Mouse (Mus musculus): Measurements from ENCODE around the gene Clec2l. TPM values are rescaled to one million over a fixed set of nuclear protein-coding genes. Genes with fewer than 3 reads are reported as not detected.

The Clec2l gene
- polyA plus RNA-seq, 1 experiment from 2014 or later, result 0.81 TPM

DNA sequence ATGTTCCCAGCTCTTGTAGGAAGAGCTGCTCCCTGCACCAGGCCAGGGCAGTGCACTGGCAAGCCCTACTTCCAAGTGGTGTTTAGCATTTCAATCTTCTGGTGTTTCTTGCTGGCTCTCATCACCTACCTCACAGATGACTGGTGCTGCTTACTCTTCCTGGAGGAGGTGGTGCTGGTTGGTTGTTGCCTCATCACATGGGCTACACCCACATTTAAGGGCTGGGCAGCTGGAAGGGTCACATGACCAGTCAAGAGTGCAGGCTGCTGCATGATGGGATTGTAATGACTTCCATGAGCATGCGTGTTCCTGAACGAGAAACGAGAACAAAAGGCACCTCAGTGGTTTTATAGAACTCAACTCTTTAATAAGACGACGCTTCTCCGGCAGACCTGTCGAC, 55.8 kb downstream of the Clec2l start:
- H3K27me3 ChIP-seq (replicated peaks; ENCODE audit: control insufficient read depth, insufficient read depth, low read length), result no peaks in the 10 kb centered on the region
- no peak overlapping the region for H3K4me3 ChIP-seq (ENCODE audit: low read depth, low read length)
- no peak for ATAC-seq
- WGBS, result 95% methylated on average over 7 of the region's 7 CpGs
- no peak overlapping the region for H3K4me2 ChIP-seq (replicated peaks; ENCODE audit: low read depth)
- H3K36me3 ChIP-seq (ENCODE audit: control insufficient read depth, insufficient read depth), result peaks cover 76% of the 10 kb centered on the region
- H3K9ac ChIP-seq (ENCODE audit: low read depth, low read length), result no peak overlapping the region
- no peaks in the 10 kb centered on the region for H3K4me1 ChIP-seq (replicated peaks; ENCODE audit: control insufficient read depth, insufficient read depth, low read length)
- no peak for TF ChIP-seq CTCF (IDR thresholded peaks at IDR 0.05; ENCODE audit: low read depth)
- H3K27ac ChIP-seq (ENCODE audit: low read depth, low read length), result no peak overlapping the region
- H3K9me3 ChIP-seq (ENCODE audit: control insufficient read depth), result no peaks in the 10 kb centered on the region

- 89% methylated on average over 6 of the region's 6 CpGs for WGBS
- Histone ChIP-seq H3K27ac (ENCODE audit: low read depth, low read length) (no peak overlapping the region), H3K4me2 (replicated peaks; ENCODE audit: low read depth) (no peak overlapping the region), H3K36me3 (ENCODE audit: control insufficient read depth, insufficient read depth) (peaks cover 70% of the 10 kb centered on the region), H3K27me3 (replicated peaks; ENCODE audit: control insufficient read depth, insufficient read depth, low read length) (no peaks in the 10 kb centered on the region), H3K9ac (ENCODE audit: low read depth, low read length) (no peak overlapping the region), H3K9me3 (ENCODE audit: control insufficient read depth) (no peaks in the 10 kb centered on the region), H3K4me1 (replicated peaks; ENCODE audit: control insufficient read depth, insufficient read depth, low read length) (no peaks in the 10 kb centered on the region), H3K4me3 (ENCODE audit: low read depth, low read length) (no peak overlapping the region)
- no peak for TF ChIP-seq CTCF (IDR thresholded peaks at IDR 0.05; ENCODE audit: low read depth)
- no peak for ATAC-seq
Observed at GRCm38 (mm10) chr6:38719229-38719628, 56.4 kb downstream of the Clec2l start.

DNA sequence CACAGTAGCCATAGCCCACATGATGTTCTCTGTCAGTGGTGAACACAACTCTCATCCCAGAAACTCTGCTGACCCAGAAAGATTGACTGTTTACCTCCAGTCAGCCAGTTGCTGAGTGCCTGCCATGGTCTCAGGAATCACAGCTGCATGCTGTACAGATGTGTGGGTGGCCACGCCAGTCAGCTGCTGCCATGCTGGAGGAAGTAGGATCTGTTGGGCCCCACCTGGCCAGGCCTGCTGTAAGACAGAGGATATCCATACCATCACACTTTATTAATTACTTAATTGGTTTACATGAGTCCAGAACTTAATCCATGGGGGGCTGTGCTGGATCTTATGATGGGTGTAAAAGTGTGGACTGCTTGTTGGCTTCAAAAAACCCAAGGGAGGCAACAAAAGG, 58.5 kb downstream of the Clec2l start:
- Histone ChIP-seq H3K4me3 (ENCODE audit: low read depth, low read length) (no peak overlapping the region), H3K4me2 (replicated peaks; ENCODE audit: low read depth) (no peak overlapping the region), H3K9me3 (ENCODE audit: control insufficient read depth) (no peaks in the 10 kb centered on the region), H3K9ac (ENCODE audit: low read depth, low read length) (no peak overlapping the region), H3K27ac (ENCODE audit: low read depth, low read length) (no peak overlapping the region), H3K36me3 (ENCODE audit: control insufficient read depth, insufficient read depth) (peaks cover 51% of the 10 kb centered on the region), H3K27me3 (replicated peaks; ENCODE audit: control insufficient read depth, insufficient read depth, low read length) (no peaks in the 10 kb centered on the region), H3K4me1 (replicated peaks; ENCODE audit: control insufficient read depth, insufficient read depth, low read length) (no peaks in the 10 kb centered on the region)
- 79% methylated on average over 1 of the region's 1 CpGs for WGBS
- no peak for TF ChIP-seq CTCF (IDR thresholded peaks at IDR 0.05; ENCODE audit: low read depth)
- ATAC-seq, result no peak

DNA sequence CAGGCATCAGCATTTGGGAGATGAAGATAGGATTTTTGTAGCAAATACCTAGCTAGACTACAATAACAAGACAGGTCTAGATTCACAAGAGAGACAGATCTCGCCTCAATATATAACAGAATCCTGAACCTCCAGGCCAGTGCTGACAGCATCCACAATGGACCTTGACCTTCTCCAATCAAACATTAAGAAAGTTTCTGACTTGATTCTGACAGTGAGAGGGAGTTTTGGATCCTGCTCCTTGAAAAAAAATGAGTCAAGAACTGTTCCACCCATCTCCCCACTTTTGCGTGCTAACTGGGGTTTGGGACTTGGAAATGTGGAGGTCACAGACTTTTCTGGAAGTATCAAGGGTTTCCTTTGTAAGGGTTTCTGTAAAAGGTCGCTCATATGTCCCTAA, 62.6 kb downstream of the Clec2l start:
- H3K4me1 ChIP-seq (replicated peaks; ENCODE audit: control insufficient read depth, insufficient read depth, low read length), result no peaks in the 10 kb centered on the region
- 95% methylated on average over 3 of the region's 3 CpGs for WGBS
- no peak overlapping the region for H3K4me3 ChIP-seq (ENCODE audit: low read depth, low read length)
- H3K9me3 ChIP-seq (ENCODE audit: control insufficient read depth), result no peaks in the 10 kb centered on the region
- TF ChIP-seq CTCF (IDR thresholded peaks at IDR 0.05; ENCODE audit: low read depth), result no peak
- H3K4me2 ChIP-seq (replicated peaks; ENCODE audit: low read depth), result no peak overlapping the region
- ATAC-seq, result no peak
- H3K27me3 ChIP-seq (replicated peaks; ENCODE audit: control insufficient read depth, insufficient read depth, low read length), result no peaks in the 10 kb centered on the region
- H3K36me3 ChIP-seq (ENCODE audit: control insufficient read depth, insufficient read depth), result peaks cover 26% of the 10 kb centered on the region
- H3K27ac ChIP-seq (ENCODE audit: low read depth, low read length), result no peak overlapping the region
- no peak overlapping the region for H3K9ac ChIP-seq (ENCODE audit: low read depth, low read length)

Other genes with a start within 250 kb of the Clec2l start
- gene Ubn2, start 229.1 kb upstream of the Clec2l start, polyA plus RNA-seq (2015; fragmentation: Nextera tagmentation; extraction: Ambion mirVana), result 6.9 and 10.2 TPM in 2 replicates
- 129 TPM in 2 replicates for gene Fmc1, start 129.6 kb upstream of the Clec2l start, polyA plus RNA-seq (2015; fragmentation: Nextera tagmentation; extraction: Ambion mirVana)
- gene Luc7l2, start 111.7 kb upstream of the Clec2l start, polyA plus RNA-seq (2015; fragmentation: Nextera tagmentation; extraction: Ambion mirVana), result 26.4 and 46.6 TPM in 2 replicates
- 0.31 and 0.44 TPM in 2 replicates for gene Klrg2, start 25.8 kb upstream of the Clec2l start, polyA plus RNA-seq (2015; fragmentation: Nextera tagmentation; extraction: Ambion mirVana)
- 2.1 and 2.9 TPM in 2 replicates for gene Tbxas1, start 212.3 kb downstream of the Clec2l start, polyA plus RNA-seq (2015; fragmentation: Nextera tagmentation; extraction: Ambion mirVana)
- 12.0 and 15.4 TPM in 2 replicates for gene Hipk2, start 213.1 kb downstream of the Clec2l start, polyA plus RNA-seq (2015; fragmentation: Nextera tagmentation; extraction: Ambion mirVana)